Mouse (Mus musculus) hindbrain, embryonic 14.5 days (tissue): ENCODE measurements around the gene Trcg1. TPM values are rescaled to one million over a fixed set of nuclear protein-coding genes. Genes with fewer than 3 reads are reported as not detected.

Experiments used
- ATAC-seq: fragments of 200-750 bp; cut with Nextera tagmentation; 2 replicates; pipeline ENCODE4 v1.8.0; 2017; ENCODE audit warnings: moderate number of reproducible peaks, mild to moderate bottlenecking, moderate TSS enrichment, moderate library complexity; ENCODE audit not compliant: low FRiP score
- DNase-seq: peaks from one replicate; pipeline ENCODE4 v3.0.0-alpha.2; 2015; ENCODE audit warnings: low spot score
- H3K27ac ChIP-seq: fragments of 300-500 bp; sonication (generic); 2 replicates; pipeline ENCODE4 v1.5.1; 2014; ENCODE audit warnings: mild to moderate bottlenecking, moderate library complexity
- H3K27me3 ChIP-seq: fragments of 300-500 bp; sonication (generic); 2 replicates; pipeline ENCODE4 v1.6.1; 2014; ENCODE audit warnings: mild to moderate bottlenecking, low read length, mixed read lengths; ENCODE audit not compliant: control insufficient read depth, insufficient read depth
- H3K36me3 ChIP-seq: fragments of 300-500 bp; sonication (generic); replicated peaks from 2 replicates; pipeline ENCODE4 v1.6.1; 2014; ENCODE audit not compliant: control insufficient read depth, insufficient read depth
- H3K4me1 ChIP-seq: fragments of 300-500 bp; sonication (generic); replicated peaks from 2 replicates; pipeline ENCODE4 v1.6.1; 2014; ENCODE audit warnings: antibody characterized with exemption, low read length, mixed read lengths; ENCODE audit not compliant: control insufficient read depth, insufficient read depth
- H3K4me2 ChIP-seq: fragments of 300-500 bp; sonication (generic); replicated peaks from 2 replicates; pipeline ENCODE4 v1.6.1; 2014; ENCODE audit warnings: mild to moderate bottlenecking, moderate library complexity
- H3K4me3 ChIP-seq: fragments of 300-500 bp; sonication (generic); replicated peaks from 2 replicates; pipeline ENCODE4 v1.5.1; 2014; ENCODE audit warnings: mild to moderate bottlenecking, low read length
- H3K9ac ChIP-seq: fragments of 300-500 bp; sonication (generic); 2 replicates; pipeline ENCODE4 v1.6.1; 2014
- H3K9me3 ChIP-seq: fragments of 300-500 bp; sonication (generic); 2 replicates; pipeline ENCODE4 v1.6.1; 2016; ENCODE audit warnings: low read length; ENCODE audit not compliant: control insufficient read depth
- WGBS: fragments of 180-500 bp; shearing (Covaris S2); extraction: QIAGEN DNeasy Blood & Tissue Kit; methylation state at CpG from one replicate; pipeline ENCODE4 v1.1.7; 2014; 5-methylcytosine and 5-hydroxymethylcytosine counted together
- polyA plus RNA-seq: library from polyadenylated mRNA; unstranded; fragments of >200 nt; fragmentation: Nextera tagmentation; extraction: Ambion mirVana; gene quantifications from 2 replicates; pipeline ENCODE4 v1.2.1, GENCODE M21; 2014

Gene Trcg1
- polyA plus RNA-seq, 1 experiment from 2014 or later: not detected

- WGBS: 97% methylated on average over 19 of the region's 20 CpGs
These were observed 20.0 kb downstream of the Trcg1 start for GRCm38 (mm10) chr9:57256309-57256708.

GRCm38 (mm10) chr9:57256861-57257260 is 20.5 kb downstream of the Trcg1 start:
- ATAC-seq (no peak), DNase-seq (no peak)
- Histone ChIP-seq H3K4me3 (no peak overlapping the region), H3K4me2 (no peak overlapping the region), H3K4me1 (peaks cover 10% of the 10 kb centered on the region; the same call in 1 of the 2 replicates), H3K27ac (no peak overlapping the region), H3K9me3 (no peaks in the 10 kb centered on the region), H3K36me3 (no peaks in the 10 kb centered on the region; the same call in 1 of the 2 replicates), H3K27me3 (peaks cover 8% of the 10 kb centered on the region; the same call in 1 of the 2 replicates), H3K9ac (no peak overlapping the region)
- WGBS: 94% methylated on average over 11 of the region's 11 CpGs

More at GRCm38 (mm10) chr9:57256309-57256708, 20.0 kb downstream of the Trcg1 start:
- DNase-seq (no peak), ATAC-seq (no peak)
- Histone ChIP-seq H3K4me1 (peaks cover 5% of the 10 kb centered on the region; the same call in 1 of the 2 replicates), H3K27me3 (peaks cover 5% of the 10 kb centered on the region; the same call in 1 of the 2 replicates), H3K27ac (no peak overlapping the region), H3K4me2 (no peak overlapping the region), H3K4me3 (no peak overlapping the region), H3K36me3 (no peaks in the 10 kb centered on the region; the same call in 1 of the 2 replicates), H3K9ac (no peak overlapping the region), H3K9me3 (no peaks in the 10 kb centered on the region)

- Histone ChIP-seq H3K4me3 (no peak overlapping the region), H3K9ac (no peak overlapping the region), H3K4me2 (no peak overlapping the region), H3K27me3 (peaks cover 8% of the 10 kb centered on the region; the same call in 1 of the 2 replicates), H3K4me1 (peaks cover 11% of the 10 kb centered on the region; the same call in 1 of the 2 replicates), H3K27ac (no peak overlapping the region), H3K36me3 (no peaks in the 10 kb centered on the region; the same call in 1 of the 2 replicates), H3K9me3 (no peaks in the 10 kb centered on the region)
- DNase-seq (no peak), ATAC-seq (no peak)
- WGBS: 90% methylated on average over 9 of the region's 9 CpGs
These were observed 21.3 kb downstream of the Trcg1 start for GRCm38 (mm10) chr9:57257627-57258026.

GRCm38 (mm10) chr9:57259736-57260135 is 23.4 kb downstream of the Trcg1 start:
- Histone ChIP-seq H3K36me3 (no peaks in the 10 kb centered on the region), H3K27me3 (peaks cover 16% of the 10 kb centered on the region; the same call in 1 of the 2 replicates), H3K4me3 (no peak overlapping the region), H3K9ac (no peak overlapping the region), H3K27ac (no peak overlapping the region), H3K4me2 (no peak overlapping the region; the same call in 1 of the 2 replicates), H3K9me3 (no peaks in the 10 kb centered on the region), H3K4me1 (peaks cover 11% of the 10 kb centered on the region; the same call in 1 of the 2 replicates)
- WGBS: 5% methylated on average over 3 of the region's 3 CpGs
- ATAC-seq: peak; percentile 36; the same call in 1 of the 2 replicates
- peak; percentile 92 for DNase-seq

- Histone ChIP-seq H3K4me3 (peak overlapping the region; percentile 49), H3K9ac (no peak overlapping the region), H3K4me2 (peak overlapping the region; percentile 84), H3K27ac (no peak overlapping the region), H3K27me3 (peaks cover 16% of the 10 kb centered on the region), H3K4me1 (peaks cover 11% of the 10 kb centered on the region; the same call in 1 of the 2 replicates), H3K36me3 (no peaks in the 10 kb centered on the region), H3K9me3 (no peaks in the 10 kb centered on the region)
- ATAC-seq (no peak), DNase-seq (no peak)
- 35% methylated on average over 12 of the region's 12 CpGs for WGBS
These were observed 24.6 kb downstream of the Trcg1 start for GRCm38 (mm10) chr9:57260940-57261339.

- ATAC-seq (peak; percentile 26), DNase-seq (no peak)
- peak overlapping the region; percentile 68 for H3K9ac ChIP-seq
- WGBS: under 1% methylated on average over 26 of the region's 26 CpGs
- H3K9me3 ChIP-seq: no peaks in the 10 kb centered on the region
- peak overlapping the region; percentile 84 for H3K4me2 ChIP-seq
- peaks cover 16% of the 10 kb centered on the region for H3K27me3 ChIP-seq
- peak overlapping the region; percentile 49 for H3K4me3 ChIP-seq
- no peaks in the 10 kb centered on the region for H3K36me3 ChIP-seq
- peaks cover 11% of the 10 kb centered on the region; the same call in 1 of the 2 replicates for H3K4me1 ChIP-seq
- H3K27ac ChIP-seq: no peak overlapping the region
These were observed 25.2 kb downstream of the Trcg1 start for GRCm38 (mm10) chr9:57261516-57261912.

GRCm38 (mm10) chr9:57261913-57262794 is 25.8 kb downstream of the Trcg1 start, which contains the start of gene 1700017B05Rik:
Gene 1700017B05Rik, minus strand, starts transcription at chr9:57262612.
- Histone ChIP-seq H3K4me3 (peak within 1 kb of the TSS; percentile 49), H3K27me3 (peaks cover 16% of the 10 kb centered on the region), H3K36me3 (no peaks in the 10 kb centered on the region), H3K4me1 (peaks cover 12% of the 10 kb centered on the region), H3K9ac (peak within 1 kb of the TSS; percentile 68), H3K4me2 (peak within 1 kb of the TSS; percentile 84), H3K27ac (no peak within 1 kb of the TSS), H3K9me3 (no peaks in the 10 kb centered on the region)
- ATAC-seq (peak; percentile 67), DNase-seq (peak; percentile 43)
- under 1% methylated on average over 82 of the region's 87 CpGs for WGBS

- peaks cover 16% of the 10 kb centered on the region for H3K27me3 ChIP-seq
- H3K4me3 ChIP-seq: peak overlapping the region; percentile 49
- WGBS: 54% methylated on average over 13 of the region's 13 CpGs
- H3K27ac ChIP-seq: no peak overlapping the region
- H3K4me2 ChIP-seq: peak overlapping the region; percentile 84
- no peaks in the 10 kb centered on the region for H3K9me3 ChIP-seq
- H3K4me1 ChIP-seq: peaks cover 17% of the 10 kb centered on the region
- DNase-seq (no peak), ATAC-seq (no peak)
- peak overlapping the region; percentile 68 for H3K9ac ChIP-seq
- no peaks in the 10 kb centered on the region for H3K36me3 ChIP-seq
These were observed 26.7 kb downstream of the Trcg1 start for GRCm38 (mm10) chr9:57262795-57263684.
